Comparison of ENCODE assay signal across 8 mouse cellular contexts in genomic region chr19:44899947-44900773, GRCm38 (mm10). TPM values are rescaled to one million over a fixed set of nuclear protein-coding genes. Genes with fewer than 3 reads are reported as not detected.
DNase-seq lines count a peak whose midpoint lies in the region; ATAC-seq and TF ChIP-seq lines count a peak whose summit lies in the region.

No protein-coding gene starts in this region.

- peak; percentile 10 for DNase-seq in kidney, adult 18-20 months
- no peak for DNase-seq in kidney, adult 8-10 months
- DNase-seq in heart, adult 2 months: peak; percentile 38 to 45
- DNase-seq in kidney, postnatal 10 days: peak; percentile 56
- DNase-seq in cerebellum, adult 11-12 months: no peak
- DNase-seq in layer of hippocampus, adult 8-10 months (ENCODE audit: low spot score in 2 of 2): no peak
- no peak for DNase-seq in adrenal gland, adult (ENCODE audit: inconsistent age in 2 of 2, low spot score in 1 of 2)

- 0 out of 2 replicates have a peak overlapping the region, but pooled peaks have one; percentile 5 for H3K4me3 ChIP-seq in heart, adult 2 months
- H3K4me3 ChIP-seq in neural tube, embryonic 13.5 days: no peak overlapping the region

- no peaks in the 10 kb centered on the region for H3K9me3 ChIP-seq in neural tube, embryonic 13.5 days

- ATAC-seq in neural tube, embryonic 13.5 days (ENCODE audit: low read depth): peak; percentile 71

- peak overlapping the region; percentile 31 for H3K27ac ChIP-seq in heart, adult 2 months
- H3K27ac ChIP-seq in neural tube, embryonic 13.5 days (replicated peaks): peak overlapping the region; percentile 81

- H3K36me3 ChIP-seq in heart, adult 2 months (ENCODE audit: control insufficient read depth, insufficient read depth, low read length): no peaks in the 10 kb centered on the region
- H3K36me3 ChIP-seq in neural tube, embryonic 13.5 days: no peaks in the 10 kb centered on the region

- intact Hi-C loops in heart, adult 2 months (cut with DNase I): no loop called here

- TF ChIP-seq CTCF in heart, adult 2 months (IDR thresholded peaks at IDR 0.05): no peak

- peak overlapping the region; percentile 31 for H3K4me2 ChIP-seq in neural tube, embryonic 13.5 days

- H3K27me3 ChIP-seq in heart, adult 2 months (ENCODE audit: control insufficient read depth, insufficient read depth, low read length): no peaks in the 10 kb centered on the region
- peaks cover 30% of the 10 kb centered on the region for H3K27me3 ChIP-seq in neural tube, embryonic 13.5 days

- TF ChIP-seq POLR2A in heart, adult 2 months (IDR thresholded peaks at IDR 0.05; ENCODE audit: insufficient read depth, low read depth, low read length): 0 out of 2 replicates have a peak, but pooled peaks have one; percentile 29

- H3K4me1 ChIP-seq in heart, adult 2 months (ENCODE audit: control insufficient read depth, insufficient read depth, low read length): peaks cover 3% of the 10 kb centered on the region
- peaks cover 30% of the 10 kb centered on the region for H3K4me1 ChIP-seq in neural tube, embryonic 13.5 days (replicated peaks)

- 30% methylated on average over 22 of the region's 22 CpGs for WGBS in heart, adult 2 months
- 18% methylated on average over 22 of the region's 22 CpGs for WGBS in neural tube, embryonic 13.5 days

- TF ChIP-seq EP300 in heart, adult 2 months (IDR thresholded peaks at IDR 0.05; ENCODE audit: insufficient read depth, low read depth, low read length): 0 out of 2 replicates have a peak, but pooled peaks have one; percentile 8

- 0 out of 2 replicates have a peak overlapping the region, but pooled peaks have one; percentile 2 for H3K9ac ChIP-seq in heart, adult 2 months (ENCODE audit: low read depth, low read length)
- peak overlapping the region; percentile 41 for H3K9ac ChIP-seq in neural tube, embryonic 13.5 days

- no peaks in the 10 kb centered on the region for H3K79me2 ChIP-seq in heart, adult 2 months (replicated peaks; ENCODE audit: control insufficient read depth, insufficient read depth, low read length)

RNA-seq across cellular contexts. Expression of gene Slf2, which starts 30.8 kb away (rescaled TPM):
- total RNA-seq in heart, adult 2 months (2021): 10 to 100 TPM; 18.4 to 23.0 TPM
- 14.3 and 16.6 TPM in 2 replicates for polyA plus RNA-seq in heart, adult 2 months (2012; rRNA removed)
- 25.2 and 31.4 TPM in 2 replicates for polyA plus RNA-seq in neural tube, embryonic 13.5 days (2015; fragmentation: Nextera tagmentation; extraction: Ambion mirVana)
- 10 to 100 TPM; 37.3 to 50.4 (median 42.3) TPM for total RNA-seq in layer of hippocampus, adult 8-10 months (2022)

Comparison
In these comparisons a context has a peak if more than half of its experiments do, and no peak if none do; other contexts are left out.
1. DNase-seq: peak in kidney, adult 18-20 months (single experiment), heart, adult 2 months (2 of 2) and kidney, postnatal 10 days (single experiment); none in kidney, adult 8-10 months (0 of 2), cerebellum, adult 11-12 months (single experiment), layer of hippocampus, adult 8-10 months (0 of 2) and adrenal gland, adult (0 of 2).